Mouse (Mus musculus): ENCODE measurements at regions not wholly inside any gene's neighbourhood (a gene's known extent, or its start where the extent isn't known, plus 50 kb on each side); places are given as distances from the start of the nearest gene placed in this dataset.
A peak's percentile ranks its signal among the peaks of the same experiment; 100 is the strongest.

GRCm38 (mm10) chr8:11145251-11145650 lies 137.0 kb upstream of the Irs2 start:
- peak; percentile 36 for DNase-seq
- H3K4me3 ChIP-seq: no peak overlapping the region
- intact Hi-C loops (cut with DNase I): loop anchor here (5.0 kb wide), 1 partner anchor 103 kb away; no protein-coding TSS in a partner anchor
- H3K27ac ChIP-seq: no peak overlapping the region
- TF ChIP-seq CTCF (IDR thresholded peaks at IDR 0.05): no peak

DNA sequence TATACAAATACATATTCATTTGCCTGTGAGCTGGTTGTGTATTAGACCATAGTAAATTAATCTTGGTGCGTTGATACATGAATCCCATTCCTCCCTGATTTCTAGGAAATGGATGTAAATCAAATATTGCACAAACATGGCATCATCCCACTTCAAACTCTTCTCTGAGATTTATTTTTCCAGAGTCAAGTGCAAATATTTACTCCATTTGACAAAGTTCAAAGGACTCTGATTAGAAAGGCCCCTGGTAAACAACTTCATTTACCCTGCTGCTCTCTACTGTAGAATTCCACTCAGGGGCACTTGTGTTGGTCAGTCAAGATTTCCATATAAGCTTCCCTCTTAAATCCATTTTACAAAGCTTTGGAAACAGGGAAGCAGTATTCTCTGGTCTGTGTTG lies 132.3 kb upstream of the Irs2 start:
- H3K27ac ChIP-seq: no peak overlapping the region
- TF ChIP-seq CTCF (IDR thresholded peaks at IDR 0.05): no peak
- no peak overlapping the region for H3K4me3 ChIP-seq
- DNase-seq: no peak
- intact Hi-C loops (cut with DNase I): no loop called here

DNA sequence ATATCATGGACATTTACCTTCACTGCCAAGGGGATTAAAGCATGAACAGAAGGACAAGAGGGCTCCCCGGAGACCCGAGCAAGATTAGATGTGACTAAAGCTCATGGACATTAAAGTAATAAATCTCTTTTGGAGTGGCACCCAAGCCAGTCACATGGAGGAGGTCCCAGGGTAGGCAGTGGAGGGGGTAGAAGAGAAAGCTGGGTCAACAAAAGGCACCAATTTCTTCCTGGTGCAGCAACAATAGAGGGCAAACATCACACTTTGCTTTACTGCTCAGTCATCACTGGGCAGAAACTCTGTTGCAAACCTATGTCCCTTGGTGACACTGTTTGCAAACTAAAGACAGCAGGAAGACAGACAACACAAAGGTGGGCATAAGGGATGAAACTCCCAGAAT lies 131.0 kb upstream of the Irs2 start:
- intact Hi-C loops (cut with DNase I): no loop called here
- DNase-seq: no peak
- Histone ChIP-seq H3K27ac (no peak overlapping the region), H3K4me3 (no peak overlapping the region)
- no peak for TF ChIP-seq CTCF (IDR thresholded peaks at IDR 0.05)

DNA sequence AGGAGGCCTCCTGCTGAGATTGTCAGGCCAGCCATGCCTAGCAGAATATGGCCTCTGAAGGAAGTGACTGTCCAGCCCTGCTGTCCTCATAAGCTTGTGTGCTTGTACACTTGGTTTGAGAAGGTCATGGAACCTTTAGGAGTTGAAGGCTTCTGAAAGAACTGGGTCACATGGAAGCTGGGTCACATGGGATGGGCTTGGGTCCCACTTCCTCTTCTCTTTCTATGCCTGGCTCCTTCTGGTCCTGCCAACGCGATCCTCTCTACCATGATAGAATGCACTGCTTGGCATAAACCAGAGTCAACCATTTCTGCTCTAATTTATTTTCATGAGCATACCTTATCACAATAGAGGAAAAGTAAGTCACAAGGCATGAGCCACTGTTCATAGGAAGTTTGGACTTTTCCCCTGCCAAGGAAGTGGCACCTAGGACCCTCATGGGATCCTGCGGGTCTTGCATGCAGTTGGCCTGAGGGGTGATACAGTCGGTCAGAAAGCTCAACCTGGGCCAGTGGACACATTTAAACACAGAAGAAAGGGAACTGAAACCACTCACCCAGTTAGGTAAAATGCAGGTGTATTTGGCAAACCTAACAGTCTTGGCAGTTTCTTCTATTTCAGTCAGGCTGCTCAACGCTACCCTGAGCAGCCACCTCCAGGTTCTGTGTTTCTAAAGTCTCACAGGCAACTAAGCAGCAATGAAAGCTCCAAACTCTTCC lies 130.2 kb upstream of the Irs2 start:
- DNase-seq: no peak
- intact Hi-C loops (cut with DNase I): no loop called here
- Histone ChIP-seq H3K27ac (no peak overlapping the region), H3K4me3 (no peak overlapping the region)
- TF ChIP-seq CTCF (IDR thresholded peaks at IDR 0.05): no peak

DNA sequence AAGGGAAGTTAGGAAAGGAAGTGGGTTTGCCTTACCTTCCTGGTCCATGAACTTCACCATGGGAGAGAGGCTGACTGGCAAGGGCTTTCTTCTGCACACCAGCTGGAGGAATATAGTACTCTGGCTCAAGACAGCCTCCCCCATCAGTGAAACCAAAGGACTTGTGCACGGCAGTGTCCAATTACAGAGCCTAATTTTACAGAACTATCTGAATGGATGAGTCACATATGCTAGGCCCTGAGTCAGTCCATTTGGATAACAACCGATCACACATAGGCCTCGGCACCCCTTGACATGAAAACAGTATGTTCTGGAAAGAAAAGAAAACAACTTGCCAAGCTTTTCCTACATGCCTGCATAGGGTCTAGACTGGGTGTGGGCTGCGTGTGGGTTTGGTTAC lies 128.3 kb upstream of the Irs2 start:
- H3K27ac ChIP-seq: no peak overlapping the region
- intact Hi-C loops (cut with DNase I): no loop called here
- TF ChIP-seq CTCF (IDR thresholded peaks at IDR 0.05): no peak
- DNase-seq: no peak
- no peak overlapping the region for H3K4me3 ChIP-seq

DNA sequence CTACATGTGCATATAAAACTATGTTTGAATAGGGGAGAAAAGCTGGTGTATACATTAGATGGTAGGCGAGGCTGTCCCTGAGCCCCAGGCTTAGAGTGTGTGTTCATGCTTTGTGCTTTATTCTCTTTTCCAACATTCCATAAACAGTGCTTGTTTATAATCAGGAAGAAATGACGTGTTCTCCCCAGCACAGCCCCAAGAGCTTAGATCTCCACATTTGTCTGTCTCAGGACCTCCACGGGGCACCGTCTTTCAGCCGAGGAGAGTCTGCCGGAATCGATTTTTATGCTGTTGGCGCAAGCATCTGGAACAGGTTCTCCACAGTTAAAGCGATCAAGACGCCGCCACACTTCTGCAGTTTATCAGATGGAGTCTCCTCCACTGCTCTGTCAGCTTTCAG lies 126.9 kb upstream of the Irs2 start:
- TF ChIP-seq CTCF (IDR thresholded peaks at IDR 0.05): no peak
- no peak overlapping the region for H3K27ac ChIP-seq
- H3K4me3 ChIP-seq: no peak overlapping the region
- no peak for DNase-seq
- intact Hi-C loops (cut with DNase I): no loop called here

DNA sequence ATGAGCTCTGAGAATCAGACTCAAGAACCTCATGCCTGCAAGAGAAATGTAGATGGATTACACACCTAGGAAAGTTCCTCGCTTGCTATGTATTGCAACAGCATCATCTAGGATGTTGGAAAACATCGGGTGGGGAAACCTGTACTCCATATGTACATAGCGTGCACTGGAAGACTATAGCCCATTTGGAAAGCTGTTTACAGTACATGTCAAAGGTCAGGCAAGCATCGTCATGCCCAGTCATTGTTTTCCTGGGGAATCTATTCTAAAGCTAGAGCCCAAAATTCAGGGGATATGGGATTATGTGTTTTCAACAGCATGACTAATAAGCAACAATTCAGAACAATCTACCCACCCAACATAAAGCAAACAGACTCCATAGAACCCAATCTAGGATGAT lies 126.3 kb upstream of the Irs2 start:
- intact Hi-C loops (cut with DNase I): no loop called here
- TF ChIP-seq CTCF (IDR thresholded peaks at IDR 0.05): no peak
- Histone ChIP-seq H3K4me3 (no peak overlapping the region), H3K27ac (no peak overlapping the region)
- DNase-seq: no peak

- H3K27ac ChIP-seq: no peak overlapping the region
- no peak for TF ChIP-seq CTCF (IDR thresholded peaks at IDR 0.05)
- H3K4me3 ChIP-seq: no peak overlapping the region
- no peak for DNase-seq
- intact Hi-C loops (cut with DNase I): no loop called here
Measured at GRCm38 (mm10) chr8:11119030-11119634, 110.9 kb upstream of the Irs2 start.

GRCm38 (mm10) chr8:11116534-11116933 lies 108.3 kb upstream of the Irs2 start:
- Histone ChIP-seq H3K27ac (no peak overlapping the region), H3K4me3 (no peak overlapping the region)
- TF ChIP-seq CTCF (IDR thresholded peaks at IDR 0.05): no peak
- intact Hi-C loops (cut with DNase I): no loop called here
- no peak for DNase-seq

DNA sequence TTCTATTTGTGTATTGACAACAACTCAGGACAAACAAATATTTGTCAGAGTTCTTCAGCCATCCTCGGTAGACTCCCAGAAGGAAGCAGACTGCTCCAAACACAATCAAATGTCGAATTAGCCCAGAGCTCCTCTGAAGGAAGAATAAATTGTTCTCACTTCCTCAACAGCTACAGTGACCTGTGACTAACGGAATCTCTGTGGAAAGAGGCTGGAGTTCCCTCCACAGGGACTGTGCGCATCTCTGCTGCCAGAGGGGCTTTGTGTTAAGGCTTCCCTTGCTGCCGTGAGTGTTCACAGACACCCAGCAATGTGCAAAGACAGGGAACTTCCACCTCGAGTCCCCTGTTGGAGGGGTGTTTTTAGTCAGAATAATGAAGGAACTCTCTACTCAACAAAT lies 107.0 kb upstream of the Irs2 start:
- no peak for TF ChIP-seq CTCF (IDR thresholded peaks at IDR 0.05)
- intact Hi-C loops (cut with DNase I): no loop called here
- Histone ChIP-seq H3K27ac (no peak overlapping the region), H3K4me3 (no peak overlapping the region)
- no peak for DNase-seq

- no peak for TF ChIP-seq CTCF (IDR thresholded peaks at IDR 0.05)
- Histone ChIP-seq H3K4me3 (no peak overlapping the region), H3K27ac (no peak overlapping the region)
- intact Hi-C loops (cut with DNase I): no loop called here
- no peak for DNase-seq
Measured at GRCm38 (mm10) chr8:11114531-11114930, 106.3 kb upstream of the Irs2 start.

- no peak for TF ChIP-seq CTCF (IDR thresholded peaks at IDR 0.05)
Measured at GRCm38 (mm10) chr8:11112908-11113532, 104.8 kb upstream of the Irs2 start.

DNA sequence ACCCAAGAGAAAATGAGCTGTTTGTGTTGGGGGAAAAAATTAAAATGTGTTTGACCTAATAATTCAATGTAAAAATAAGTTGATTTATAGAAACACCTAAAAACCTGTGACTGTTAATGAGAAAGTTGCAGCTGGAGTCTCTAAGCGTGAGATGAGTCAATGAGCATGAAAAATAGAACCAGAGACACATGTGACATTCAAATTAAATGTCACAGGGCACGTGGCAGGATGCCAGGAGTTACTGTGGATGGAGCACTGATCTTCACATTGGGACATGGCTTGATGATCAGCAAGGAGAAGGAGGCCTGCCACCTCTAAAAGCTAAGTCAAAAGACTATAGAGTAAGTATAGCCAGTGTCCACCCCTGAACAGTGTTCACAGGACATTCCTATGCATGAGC lies 103.7 kb upstream of the Irs2 start:
- no peak for TF ChIP-seq CTCF (IDR thresholded peaks at IDR 0.05)
- intact Hi-C loops (cut with DNase I): no loop called here
- no peak overlapping the region for H3K4me3 ChIP-seq
- DNase-seq: peak; percentile 46
- H3K27ac ChIP-seq: no peak overlapping the region

More at GRCm38 (mm10) chr8:11112908-11113532, 104.8 kb upstream of the Irs2 start:
- H3K27ac ChIP-seq: no peak overlapping the region
- intact Hi-C loops (cut with DNase I): no loop called here
- H3K4me3 ChIP-seq: no peak overlapping the region
- no peak for DNase-seq
